Mouse (Mus musculus) hindlimb bud, embryonic 11.5 days (tissue): ENCODE measurements around the gene Zfp46.

Source experiments
- DNase-seq: peaks from one replicate; pipeline ENCODE4 v3.0.0-alpha.2; 2012; ENCODE audit warnings: low read depth, low spot score; ENCODE audit errors: extremely low spot score

The Zfp46 gene

DNA sequence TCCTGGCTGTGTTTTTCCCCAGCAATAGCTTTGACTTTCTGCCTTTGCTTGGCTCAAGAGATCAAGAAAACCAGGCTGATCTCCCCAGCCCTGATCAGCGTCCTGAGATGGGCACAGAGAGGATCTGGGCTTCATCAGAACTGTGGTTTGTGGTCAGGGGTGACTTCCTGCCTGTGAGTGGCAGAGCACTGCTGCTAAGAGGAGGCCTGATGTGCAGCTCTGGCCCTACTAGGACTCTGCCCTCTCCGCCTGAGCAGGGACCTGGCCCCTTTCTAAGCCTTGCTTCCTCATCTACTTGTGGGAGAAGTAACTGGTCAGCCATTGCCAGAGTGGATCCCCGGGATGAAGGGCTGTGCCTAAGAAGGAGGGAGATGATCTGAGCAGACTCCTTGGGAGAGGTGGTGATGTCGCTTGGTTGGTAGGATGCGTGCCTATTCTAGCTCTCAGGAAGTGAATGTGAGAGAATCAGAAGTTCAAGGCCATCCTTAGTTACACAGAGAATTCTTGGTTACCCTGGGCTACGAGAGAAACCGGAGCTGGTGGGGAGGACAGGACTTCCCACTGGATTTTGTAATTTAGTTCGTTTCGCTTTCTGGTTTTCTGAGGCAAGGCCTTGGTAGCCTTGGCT, 17.7 kb upstream of the Zfp46 start:
- DNase-seq: no peak

DNA sequence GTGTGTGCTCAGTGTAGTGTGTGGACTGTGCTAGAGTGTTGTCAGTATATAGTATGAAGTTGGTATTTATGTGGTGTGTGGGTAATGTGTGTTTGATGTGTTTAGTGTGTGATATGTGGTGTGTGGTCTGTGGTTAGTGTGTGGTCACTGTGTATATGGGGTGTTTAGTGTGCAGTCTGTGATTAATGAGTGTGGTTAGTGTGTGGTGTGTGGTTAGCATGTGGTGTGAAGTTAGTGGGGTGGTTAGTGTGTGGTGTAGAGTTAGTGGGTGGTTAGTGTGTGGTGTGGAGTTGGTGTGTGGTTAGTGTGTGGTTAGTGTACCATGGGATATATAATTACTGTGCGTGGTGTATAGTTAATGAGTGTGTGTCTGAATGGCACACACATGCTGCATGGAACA, 15.6 kb upstream of the Zfp46 start:
- DNase-seq: no peak

DNA sequence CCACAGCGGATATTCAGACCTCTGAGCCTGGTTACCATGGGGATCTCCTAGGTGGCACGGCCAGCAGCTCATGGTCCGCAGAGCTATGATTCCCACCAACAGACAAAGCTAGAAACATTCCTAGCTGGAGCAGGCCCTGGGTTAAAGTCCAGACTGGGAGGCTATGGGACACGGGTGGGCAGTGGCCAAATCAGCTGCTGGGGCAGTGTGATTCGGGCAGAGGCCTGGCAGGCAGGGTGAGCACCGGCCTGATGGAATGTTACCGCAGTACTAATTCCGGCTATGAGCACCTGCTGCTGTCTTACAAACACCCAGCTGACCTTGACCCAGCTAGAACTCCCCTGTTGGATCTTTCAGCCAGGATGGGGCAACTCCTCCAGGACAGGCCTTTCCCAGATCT, 13.8 kb upstream of the Zfp46 start:
- DNase-seq: no peak

DNA sequence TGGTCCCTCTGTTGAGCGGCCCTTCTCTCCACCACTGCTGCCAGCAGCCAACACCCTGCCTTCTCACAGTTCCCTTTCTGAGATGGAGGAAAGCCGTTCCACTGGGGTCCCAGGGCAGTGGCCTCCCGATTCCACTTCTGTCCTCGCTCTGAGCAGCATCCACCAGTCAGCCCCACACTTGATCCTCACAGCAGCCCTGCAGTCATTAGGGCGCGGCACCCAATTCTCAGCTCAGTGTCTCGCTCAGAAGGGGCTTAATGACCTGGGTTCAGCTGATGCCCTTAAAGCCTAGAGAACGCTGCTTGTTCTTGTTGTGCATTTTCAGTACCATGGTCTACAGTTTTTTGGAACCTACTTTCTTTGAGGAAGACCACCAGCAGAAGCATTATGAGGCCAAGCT, 3.4 kb upstream of the Zfp46 start:
- no peak for DNase-seq

DNA sequence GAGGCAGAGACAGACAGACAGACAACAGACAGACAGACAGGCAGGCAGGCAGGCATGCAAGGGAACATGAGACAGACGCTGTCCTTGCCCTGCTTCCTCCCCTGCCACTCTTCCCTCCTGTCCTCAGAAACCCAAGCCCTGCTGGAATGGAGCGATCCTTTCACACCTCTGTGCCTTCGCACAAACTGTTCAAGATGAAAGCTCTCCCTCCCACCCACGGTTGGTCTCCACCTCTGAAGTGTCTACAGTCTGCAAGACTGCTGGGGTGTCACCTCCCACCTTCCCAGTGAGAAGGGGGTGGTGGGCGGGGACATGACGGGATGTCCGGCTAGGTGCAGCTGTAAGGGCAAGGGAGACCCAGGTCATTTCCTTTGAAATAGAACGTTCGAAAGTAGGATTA, 2.9 kb upstream of the Zfp46 start:
- DNase-seq: no peak

DNA sequence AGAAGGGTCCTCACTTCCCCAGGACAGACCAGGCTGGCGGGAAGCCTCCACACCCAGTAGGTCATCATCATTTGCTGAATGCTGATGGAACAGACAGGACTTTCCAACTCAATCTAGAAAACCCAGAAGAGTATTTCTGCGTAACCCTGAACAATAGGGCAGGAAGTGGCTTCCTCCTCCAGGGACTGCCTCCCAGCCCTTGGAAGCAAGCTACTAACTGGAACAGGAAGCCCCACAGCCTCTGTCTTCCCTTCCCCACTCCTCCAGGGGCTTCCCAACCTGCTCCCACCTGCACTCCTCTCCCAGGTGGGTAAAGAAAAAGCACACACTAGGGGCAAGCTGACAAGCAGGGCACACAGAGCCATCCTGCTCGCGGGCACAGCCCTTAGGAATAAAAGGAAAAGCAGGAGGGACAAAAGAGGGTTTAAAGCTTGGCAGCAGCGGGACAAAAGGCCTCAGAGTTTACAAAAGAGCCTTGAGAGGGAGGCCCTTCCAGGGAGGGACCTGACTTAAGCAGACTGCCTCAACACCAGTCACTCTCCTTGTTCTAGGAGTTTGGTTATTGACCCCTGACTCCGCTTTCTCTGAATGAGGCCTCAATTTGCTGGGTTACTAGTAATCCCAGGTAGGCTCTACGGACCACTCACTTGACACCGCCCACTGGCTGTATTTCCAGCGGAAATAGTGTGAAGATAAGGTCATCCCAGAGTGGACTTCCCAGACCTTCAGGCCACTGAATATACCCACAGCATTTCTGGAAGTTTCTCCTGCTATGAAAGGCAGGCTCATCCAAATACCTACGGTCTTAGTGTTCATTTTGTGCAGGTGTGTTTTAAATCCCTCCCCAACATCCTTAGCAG, 1.6 kb upstream of the Zfp46 start:
- no peak for DNase-seq

DNA sequence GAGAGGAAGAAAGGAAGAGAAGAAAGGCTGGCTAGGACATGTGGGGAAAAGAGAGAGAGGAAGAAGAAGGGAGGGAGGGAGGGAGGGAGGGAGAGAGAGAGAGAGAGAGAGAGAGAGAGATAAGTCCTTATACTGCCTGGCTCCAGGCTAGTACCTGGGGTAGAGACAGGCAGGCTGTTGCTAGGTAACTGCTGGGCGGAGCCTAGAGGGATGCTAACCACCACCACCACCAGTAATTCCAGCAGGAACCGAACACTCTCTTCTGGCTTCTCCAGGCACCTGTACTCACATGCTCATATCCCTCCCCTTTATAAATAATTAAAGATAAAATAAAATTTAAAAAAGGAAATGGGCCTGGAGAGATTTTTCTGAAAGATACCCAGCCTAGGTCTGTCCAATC, 700 bp upstream of the Zfp46 start:
- DNase-seq: no peak

DNA sequence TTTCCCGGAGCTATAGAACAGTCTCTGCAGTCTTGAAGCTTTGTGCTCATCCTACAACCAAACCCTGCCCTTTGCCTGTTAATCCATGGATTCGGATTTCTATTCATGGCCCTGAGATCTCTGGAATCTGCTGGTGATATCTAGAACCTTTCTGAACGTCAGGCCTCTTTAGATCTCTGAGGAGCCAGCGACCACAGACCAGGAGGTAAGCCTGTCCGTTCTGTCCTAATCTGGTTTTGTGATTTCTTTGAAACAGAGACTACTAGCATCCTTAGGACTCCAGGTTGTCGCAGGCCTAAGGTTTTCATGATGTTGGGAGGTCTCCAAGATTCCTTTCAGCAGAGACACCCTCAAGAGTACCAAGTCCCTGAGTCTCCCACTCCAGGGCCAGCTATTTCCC, 408 bp downstream of the Zfp46 start:
- no peak for DNase-seq

DNA sequence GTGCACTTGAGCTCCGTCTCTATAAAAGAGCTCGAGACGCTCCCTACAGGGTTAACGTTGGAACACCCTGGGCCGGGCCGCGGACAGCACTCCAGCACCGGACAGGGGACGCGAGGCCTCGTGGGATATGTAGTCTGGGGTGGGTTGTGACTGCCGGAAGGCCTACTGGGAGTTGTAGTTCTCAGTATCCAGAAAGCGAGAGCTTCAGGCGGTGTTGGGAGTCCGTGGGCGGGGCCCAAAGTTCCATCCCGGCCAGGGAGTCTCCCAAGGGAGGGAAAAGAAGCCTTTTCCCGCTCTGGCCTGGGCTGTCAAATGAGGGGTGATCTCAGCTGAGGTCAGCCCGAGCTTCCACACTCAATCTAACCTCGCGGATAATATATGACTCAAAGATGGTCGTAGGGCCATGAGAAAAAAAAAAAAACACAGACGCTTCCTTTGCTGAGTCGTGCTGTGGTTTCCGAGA, 896 bp downstream of the Zfp46 start:
- DNase-seq: peak; percentile 82

DNA sequence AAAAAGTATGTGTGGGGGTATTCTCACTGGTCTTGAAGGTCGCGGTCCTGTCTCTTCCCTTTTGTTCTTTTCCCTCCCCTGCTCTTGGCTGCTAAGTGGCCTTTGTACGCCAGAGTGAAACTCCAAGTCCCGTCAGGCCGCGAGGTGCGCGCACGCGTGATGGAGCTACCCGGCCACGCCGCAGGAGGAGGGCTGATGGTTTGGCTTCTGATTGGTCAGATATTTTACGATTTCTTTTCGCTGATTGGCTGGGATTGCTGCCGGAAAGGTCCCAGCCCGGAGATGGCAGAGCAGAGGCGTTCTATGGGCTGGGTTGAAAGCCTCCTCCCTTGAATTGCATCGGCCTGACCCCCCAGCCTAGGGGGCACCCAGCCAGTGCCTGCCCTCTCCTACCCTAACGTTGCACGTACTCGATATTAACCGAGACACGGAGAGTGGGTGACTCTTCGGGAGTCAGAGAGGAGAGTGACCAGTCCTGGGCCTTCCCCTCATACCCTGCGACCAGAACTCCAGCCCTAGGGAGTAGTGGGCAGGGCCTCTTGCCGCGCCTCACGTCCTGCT, 1.4 kb downstream of the Zfp46 start:
- peak; percentile 95 for DNase-seq

DNA sequence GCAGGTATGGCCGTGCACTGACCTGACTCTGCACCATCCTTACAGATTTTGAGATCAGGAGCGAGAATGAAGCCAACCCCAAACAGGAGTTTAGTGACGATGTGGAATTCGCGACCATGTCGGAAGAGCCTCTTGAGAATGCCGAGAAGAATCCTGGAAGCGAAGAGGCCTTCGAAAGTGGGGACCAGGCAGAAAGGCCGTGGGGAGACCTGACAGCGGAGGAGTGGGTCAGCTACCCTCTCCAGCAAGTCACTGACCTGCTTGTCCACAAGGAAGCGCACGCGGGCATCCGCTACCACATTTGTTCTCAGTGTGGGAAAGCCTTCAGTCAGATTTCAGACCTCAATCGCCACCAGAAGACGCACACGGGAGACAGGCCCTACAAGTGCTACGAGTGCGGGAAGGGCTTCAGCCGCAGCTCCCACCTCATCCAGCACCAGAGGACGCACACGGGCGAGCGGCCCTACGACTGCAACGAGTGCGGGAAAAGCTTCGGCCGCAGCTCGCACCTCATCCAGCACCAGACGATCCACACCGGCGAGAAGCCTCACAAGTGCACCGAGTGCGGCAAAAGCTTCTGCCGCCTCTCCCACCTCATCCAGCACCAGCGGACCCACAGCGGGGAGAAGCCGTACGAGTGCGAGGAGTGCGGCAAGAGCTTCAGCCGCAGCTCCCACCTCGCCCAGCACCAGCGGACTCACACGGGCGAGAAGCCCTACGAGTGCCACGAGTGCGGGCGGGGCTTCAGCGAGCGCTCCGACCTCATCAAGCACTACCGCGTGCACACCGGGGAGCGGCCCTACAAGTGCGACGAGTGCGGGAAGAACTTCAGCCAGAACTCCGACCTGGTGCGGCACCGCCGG, 5.7 kb downstream of the Zfp46 start:
- DNase-seq: no peak

DNA sequence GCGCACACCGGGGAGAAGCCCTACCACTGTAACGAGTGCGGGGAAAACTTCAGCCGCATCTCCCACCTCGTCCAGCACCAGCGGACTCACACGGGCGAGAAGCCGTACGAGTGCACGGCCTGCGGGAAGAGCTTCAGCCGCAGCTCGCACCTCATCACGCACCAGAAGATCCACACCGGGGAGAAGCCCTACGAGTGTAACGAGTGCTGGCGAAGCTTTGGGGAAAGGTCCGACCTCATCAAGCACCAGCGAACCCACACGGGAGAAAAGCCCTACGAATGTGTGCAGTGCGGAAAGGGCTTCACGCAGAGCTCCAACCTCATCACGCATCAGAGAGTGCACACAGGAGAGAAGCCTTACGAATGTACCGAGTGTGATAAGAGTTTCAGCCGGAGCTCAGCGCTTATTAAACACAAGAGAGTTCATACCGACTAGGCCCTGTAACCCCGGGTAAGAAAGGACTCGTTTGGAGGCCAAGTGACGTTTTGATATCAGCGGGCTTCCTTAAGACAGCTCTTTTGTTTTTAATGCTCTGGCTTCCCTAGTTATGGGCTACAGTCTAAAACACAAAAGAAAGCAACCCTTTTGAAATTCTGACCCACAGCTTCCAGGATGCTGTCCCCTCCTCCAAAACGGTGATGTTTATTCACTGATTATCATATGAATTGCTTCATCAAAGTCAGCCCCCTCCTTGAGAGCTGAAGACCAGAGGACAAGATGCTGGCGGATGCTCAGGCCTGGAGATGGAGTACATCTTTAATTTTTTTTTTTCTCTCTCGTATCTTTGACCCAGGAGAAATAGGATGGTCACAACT, 6.5 kb downstream of the Zfp46 start:
- DNase-seq: no peak

DNA sequence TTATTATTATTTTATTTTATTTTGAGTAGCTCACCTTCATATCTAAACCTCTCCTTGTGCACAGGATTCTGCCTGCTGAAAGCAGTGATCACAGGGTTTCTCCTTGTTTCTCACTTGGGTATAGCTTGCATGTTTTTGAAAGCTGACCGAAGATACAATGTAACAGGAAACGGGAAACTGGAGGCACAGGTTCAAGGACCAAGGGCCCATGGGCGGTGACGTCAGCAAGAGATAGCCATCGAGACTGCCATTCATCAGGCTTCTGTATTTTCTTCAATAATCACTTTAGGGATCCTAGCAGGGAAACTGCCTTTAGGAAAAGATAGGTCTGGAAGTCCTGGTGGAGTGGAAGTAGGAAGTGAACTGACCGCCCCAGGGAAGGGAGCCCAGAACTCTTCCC, 7.2 kb downstream of the Zfp46 start:
- no peak for DNase-seq

DNA sequence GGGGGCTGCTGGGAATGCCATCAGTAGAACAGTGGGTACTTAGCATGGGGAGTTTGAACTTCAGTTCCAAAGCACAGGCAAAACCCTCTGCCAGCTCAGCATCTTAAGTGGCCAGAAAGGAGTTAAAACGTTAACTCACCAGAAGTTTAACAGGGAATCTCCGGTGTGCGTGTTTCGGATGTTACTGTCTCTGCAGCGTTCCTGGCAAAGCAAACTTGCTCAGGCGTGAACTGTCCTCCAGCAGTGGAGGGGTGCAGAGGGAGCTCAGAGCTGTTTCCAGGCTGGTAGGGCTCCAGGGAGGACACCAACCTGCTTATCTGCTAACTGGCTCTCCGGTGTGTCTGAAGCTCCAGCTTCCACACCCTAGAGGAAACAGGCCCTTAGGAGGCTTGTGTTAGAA, 11.5 kb downstream of the Zfp46 start:
- DNase-seq: no peak

DNA sequence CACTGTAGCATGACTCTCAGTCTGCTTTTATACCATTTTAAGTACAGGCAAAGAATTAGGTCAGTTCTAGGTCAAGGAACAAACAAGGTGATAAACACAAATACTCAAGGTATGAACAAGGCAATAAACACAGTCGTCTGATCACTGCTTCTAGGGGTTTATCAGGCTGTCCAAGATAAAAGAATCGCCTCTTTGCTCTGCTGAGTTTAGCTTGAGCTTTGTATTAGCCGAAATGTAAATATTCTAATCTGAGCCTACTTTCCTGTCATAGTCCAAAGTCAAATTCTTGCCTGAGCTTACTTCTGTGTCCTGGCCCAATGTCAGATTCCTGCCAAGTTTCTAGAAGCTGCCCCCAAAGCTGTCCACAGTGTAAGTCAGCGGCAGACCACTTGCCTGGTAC, 18.0 kb downstream of the Zfp46 start:
- no peak for DNase-seq

DNA sequence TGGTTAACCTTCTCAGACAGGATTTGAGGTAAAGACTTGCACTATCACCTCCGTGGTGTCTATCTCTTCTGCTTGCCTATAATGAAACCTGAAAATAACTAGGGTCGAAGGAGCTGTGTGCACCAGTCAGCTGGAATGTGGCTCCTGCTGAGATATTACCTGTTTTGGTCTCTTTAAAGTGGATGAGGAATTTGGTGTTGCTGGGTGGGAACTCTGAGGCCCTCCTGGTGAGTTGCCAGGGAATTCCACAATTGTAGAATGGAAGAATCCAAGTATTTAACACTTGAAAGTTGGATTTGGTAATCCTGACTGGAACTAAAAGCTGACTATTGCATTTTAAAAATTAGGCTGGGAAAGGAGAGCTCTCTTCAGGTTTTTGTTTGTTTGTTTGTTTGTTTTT, 19.7 kb downstream of the Zfp46 start:
- DNase-seq: no peak

DNA sequence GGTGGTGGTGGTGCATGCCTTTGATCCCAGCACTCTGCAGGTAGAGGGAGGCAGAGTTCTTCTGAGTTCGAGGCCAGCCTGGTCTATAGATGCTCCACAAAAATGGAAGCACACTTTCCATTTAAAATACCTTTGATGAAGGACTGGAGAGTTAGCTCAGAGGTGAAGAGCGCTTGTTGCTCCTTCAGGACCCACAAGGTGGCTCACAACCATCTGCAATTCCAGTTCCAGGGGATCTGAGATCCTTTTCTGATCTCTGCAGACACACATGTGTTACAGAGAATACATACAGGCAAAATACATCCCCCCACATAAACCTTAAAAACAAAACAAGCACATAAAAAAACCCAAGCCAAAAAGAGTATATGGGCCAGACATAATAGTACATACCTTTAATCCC, 23.9 kb downstream of the Zfp46 start:
- no peak for DNase-seq

DNA sequence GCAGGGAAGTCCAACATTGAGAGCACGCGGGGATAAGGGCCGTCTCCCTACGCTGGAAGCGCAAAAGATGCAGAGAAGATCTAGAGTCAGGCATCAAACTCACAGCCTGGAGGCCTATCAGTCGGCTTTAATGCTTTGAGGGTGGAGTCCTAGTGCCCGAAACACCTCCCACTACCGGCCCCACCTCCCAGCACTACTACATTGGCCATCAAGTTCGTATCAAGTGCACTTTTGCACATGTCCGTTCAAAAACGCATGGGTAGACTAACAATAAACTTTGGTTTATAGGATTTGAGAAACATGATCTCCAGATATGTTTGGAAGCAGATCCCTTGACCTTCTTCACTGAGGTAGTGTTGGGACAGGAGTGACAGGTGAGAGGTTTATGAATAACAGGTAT, 25.3 kb downstream of the Zfp46 start:
- no peak for DNase-seq

DNA sequence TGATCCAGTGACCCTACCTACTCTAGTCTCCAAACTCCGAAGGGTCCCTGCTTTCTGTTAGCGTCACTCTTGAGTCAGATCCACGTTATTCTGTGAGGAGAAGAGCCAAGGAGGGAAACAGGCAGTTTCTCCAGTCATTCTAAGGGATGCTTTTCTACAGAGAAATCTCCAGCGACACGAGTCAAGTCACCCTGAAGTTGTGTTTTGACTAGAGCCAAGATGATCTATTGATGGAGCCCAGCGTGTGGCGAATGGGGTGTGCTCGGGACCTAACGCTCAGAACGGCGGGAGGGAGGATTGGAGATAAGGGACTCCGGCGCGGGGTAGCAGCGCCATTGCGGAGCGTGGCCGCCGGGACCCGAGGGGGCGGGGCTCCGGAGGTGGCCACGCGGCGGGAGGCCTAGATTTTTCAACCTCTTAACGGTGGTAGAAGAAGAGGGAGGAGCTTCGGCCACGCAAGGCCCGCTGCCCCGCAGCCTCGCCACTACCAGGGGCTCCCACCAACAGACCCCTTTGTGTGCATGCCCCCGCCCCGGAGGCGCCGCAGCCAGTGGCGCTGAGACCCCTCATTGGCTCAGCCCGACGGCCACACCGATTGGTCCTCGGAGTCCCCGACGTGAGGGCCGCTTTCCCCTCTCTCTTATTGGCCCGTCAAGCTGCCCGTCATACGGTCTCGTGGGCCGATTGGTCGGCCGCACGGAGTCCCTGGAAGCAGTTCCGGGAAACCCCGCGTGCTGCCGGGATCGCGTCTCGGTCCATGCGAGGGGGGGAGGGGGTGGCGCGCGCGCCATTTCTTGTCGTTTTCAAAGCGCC, 26.0 kb downstream of the Zfp46 start, which contains the start of gene Hnrnpr:
Gene Hnrnpr (plus strand): TSS at position 714 of the 813 bp plus-strand sequence.
- peak; percentile 93 for DNase-seq
